Mouse (Mus musculus) limb, embryonic 11.5 days (tissue): ENCODE data around the gene Fdx1l. TPM values are rescaled to one million over a fixed set of nuclear protein-coding genes. Genes with fewer than 3 reads are reported as not detected.
"Not testable (repeated sequence)": the region's sequence is repeated elsewhere in the genome, so short reads cannot be mapped to it uniquely, and the experiment has no call there.

Experiments
- ATAC-seq: fragments of 200-750 bp; cut with Nextera tagmentation; 2 replicates; pipeline ENCODE4 v1.8.0; 2017; ENCODE audit warnings: low read depth; ENCODE audit not compliant: insufficient number of reproducible peaks, low FRiP score, low TSS enrichment
- DNase-seq: peaks from one replicate; pipeline ENCODE4 v3.0.0-alpha.2; 2015; ENCODE audit warnings: low spot score
- H3K27ac ChIP-seq: fragments of 300-500 bp; sonication (generic); replicated peaks from 2 replicates; pipeline ENCODE4 v1.5.1; 2014; ENCODE audit warnings: low read depth, mild to moderate bottlenecking, low read length
- H3K27me3 ChIP-seq: fragments of 300-500 bp; sonication (generic); 2 replicates; pipeline ENCODE4 v1.6.1; 2014; ENCODE audit warnings: mild to moderate bottlenecking, low read length, mixed read lengths; ENCODE audit not compliant: control insufficient read depth, insufficient read depth
- H3K36me3 ChIP-seq: fragments of 300-500 bp; sonication (generic); 2 replicates; pipeline ENCODE4 v1.6.1; 2014; ENCODE audit warnings: mild to moderate bottlenecking, low read length, moderate library complexity, mixed read lengths; ENCODE audit not compliant: control insufficient read depth, insufficient read depth
- H3K4me1 ChIP-seq: fragments of 300-500 bp; sonication (generic); 2 replicates; pipeline ENCODE4 v1.6.1; 2014; ENCODE audit warnings: low read length, mixed read lengths; ENCODE audit not compliant: control insufficient read depth, insufficient read depth
- H3K4me2 ChIP-seq: fragments of 300-500 bp; sonication (generic); 2 replicates; pipeline ENCODE4 v1.6.1; 2014; ENCODE audit warnings: low read depth, mild to moderate bottlenecking, moderate library complexity; ENCODE audit not compliant: severe bottlenecking
- H3K4me3 ChIP-seq: fragments of 300-500 bp; sonication (generic); 2 replicates; pipeline ENCODE4 v1.5.1; 2014; ENCODE audit warnings: low read depth, low read length
- H3K9ac ChIP-seq: fragments of 300-500 bp; sonication (generic); 2 replicates; pipeline ENCODE4 v1.6.1; 2014; ENCODE audit warnings: mild to moderate bottlenecking, low read length
- H3K9me3 ChIP-seq: fragments of 300-500 bp; sonication (generic); 2 replicates; pipeline ENCODE4 v1.6.1; 2016; ENCODE audit warnings: low read length; ENCODE audit not compliant: control insufficient read depth
- WGBS: fragments of 180-500 bp; shearing (Covaris S2); extraction: QIAGEN DNeasy Blood & Tissue Kit; methylation state at CpG from one replicate; pipeline ENCODE4 v1.1.7; 2014; 5-methylcytosine and 5-hydroxymethylcytosine counted together
- polyA plus RNA-seq: library from polyadenylated mRNA; unstranded; fragments of >200 nt; fragmentation: Nextera tagmentation; extraction: Ambion mirVana; gene quantifications from 2 replicates; pipeline ENCODE4 v1.2.1, GENCODE M21; 2014

The Fdx1l gene
- polyA plus RNA-seq, 1 experiment from 2014 or later = 57.5 TPM

GRCm38 (mm10) chr9:21051578-21051977, 21.8 kb downstream of the Fdx1l start:
- Histone ChIP-seq H3K9ac (no peak overlapping the region), H3K4me1 (no peaks in the 10 kb centered on the region), H3K4me2 (no peak overlapping the region), H3K27me3 (no peaks in the 10 kb centered on the region), H3K4me3 (no peak overlapping the region), H3K36me3 (no peaks in the 10 kb centered on the region), H3K27ac (no peak overlapping the region), H3K9me3 (no peaks in the 10 kb centered on the region)
- DNase-seq (no peak), ATAC-seq (no peak)
- WGBS = 61% methylated on average over 10 of the region's 10 CpGs

- no peaks in the 10 kb centered on the region for H3K9me3 ChIP-seq
- no peaks in the 10 kb centered on the region for H3K4me1 ChIP-seq
- H3K9ac ChIP-seq = no peak overlapping the region
- H3K27ac ChIP-seq = no peak overlapping the region
- H3K4me2 ChIP-seq = no peak overlapping the region
- WGBS = 81% methylated on average over 3 of the region's 3 CpGs
- no peak overlapping the region for H3K4me3 ChIP-seq
- H3K27me3 ChIP-seq = peaks cover 1% of the 10 kb centered on the region; the same call in 1 of the 2 replicates
- ATAC-seq (no peak), DNase-seq (no peak)
- H3K36me3 ChIP-seq = no peaks in the 10 kb centered on the region
Measured at GRCm38 (mm10) chr9:21045235-21045634, 28.2 kb downstream of the Fdx1l start.

GRCm38 (mm10) chr9:21044785-21045184, 28.6 kb downstream of the Fdx1l start:
- not testable (repeated sequence) for H3K4me2 ChIP-seq, H3K9me3 ChIP-seq, ATAC-seq, H3K4me3 ChIP-seq, H3K4me1 ChIP-seq, H3K9ac ChIP-seq, DNase-seq, H3K27ac ChIP-seq, H3K36me3 ChIP-seq, H3K27me3 ChIP-seq
- 61% methylated on average over 1 of the region's 1 CpGs for WGBS

- DNase-seq (no peak), ATAC-seq (no peak)
- H3K4me2 ChIP-seq = no peak overlapping the region
- H3K9me3 ChIP-seq = no peaks in the 10 kb centered on the region
- H3K36me3 ChIP-seq = no peaks in the 10 kb centered on the region
- H3K27ac ChIP-seq = no peak overlapping the region
- peaks cover 12% of the 10 kb centered on the region for H3K27me3 ChIP-seq
- 85% methylated on average over 4 of the region's 4 CpGs for whole genome bisulfite sequencing
- H3K9ac ChIP-seq = no peak overlapping the region
- H3K4me3 ChIP-seq = no peak overlapping the region
- H3K4me1 ChIP-seq = no peaks in the 10 kb centered on the region
Measured at GRCm38 (mm10) chr9:21043563-21043962, 29.9 kb downstream of the Fdx1l start.

- H3K36me3 ChIP-seq = no peaks in the 10 kb centered on the region
- no peak overlapping the region for H3K4me2 ChIP-seq
- no peak overlapping the region for H3K9ac ChIP-seq
- ATAC-seq (no peak), DNase-seq (no peak)
- H3K4me3 ChIP-seq = no peak overlapping the region
- H3K27ac ChIP-seq = no peak overlapping the region
- H3K27me3 ChIP-seq = peaks cover 35% of the 10 kb centered on the region
- WGBS = 52% methylated on average over 4 of the region's 4 CpGs
- H3K9me3 ChIP-seq = no peaks in the 10 kb centered on the region
- H3K4me1 ChIP-seq = peaks cover 8% of the 10 kb centered on the region
Measured at GRCm38 (mm10) chr9:21041308-21041707, 32.1 kb downstream of the Fdx1l start.

- WGBS = 75% methylated on average over 3 of the region's 3 CpGs
- Histone ChIP-seq H3K27ac (no peak overlapping the region), H3K27me3 (peaks cover 50% of the 10 kb centered on the region), H3K4me1 (peaks cover 10% of the 10 kb centered on the region), H3K9me3 (no peaks in the 10 kb centered on the region), H3K9ac (no peak overlapping the region), H3K4me3 (no peak overlapping the region), H3K4me2 (no peak overlapping the region), H3K36me3 (no peaks in the 10 kb centered on the region)
- DNase-seq = no peak
- ATAC-seq = no peak
Measured at GRCm38 (mm10) chr9:21039779-21040178, 33.6 kb downstream of the Fdx1l start.

- no peak overlapping the region for H3K27ac ChIP-seq
- H3K4me2 ChIP-seq = peak overlapping the region; percentile 66
- no peaks in the 10 kb centered on the region for H3K36me3 ChIP-seq
- peak overlapping the region; percentile 34 for H3K4me3 ChIP-seq
- peaks cover 72% of the 10 kb centered on the region for H3K27me3 ChIP-seq
- no peaks in the 10 kb centered on the region for H3K9me3 ChIP-seq
- H3K9ac ChIP-seq = peak overlapping the region; percentile 55
- H3K4me1 ChIP-seq = peaks cover 24% of the 10 kb centered on the region
- ATAC-seq = no peak
- 3% methylated on average over 31 of the region's 31 CpGs for WGBS
- peak; percentile 50 for DNase-seq
Measured at GRCm38 (mm10) chr9:21037481-21037891, 35.9 kb downstream of the Fdx1l start.

GRCm38 (mm10) chr9:21036666-21037065, 36.7 kb downstream of the Fdx1l start:
- WGBS = 3% methylated on average over 22 of the region's 22 CpGs
- H3K4me1 ChIP-seq = peaks cover 24% of the 10 kb centered on the region

GRCm38 (mm10) chr9:21036161-21036560, 37.3 kb downstream of the Fdx1l start:
- H3K9ac ChIP-seq = no peak overlapping the region
- H3K9me3 ChIP-seq = no peaks in the 10 kb centered on the region
- WGBS = 7% methylated on average over 20 of the region's 20 CpGs
- no peak overlapping the region for H3K4me2 ChIP-seq
- peaks cover 25% of the 10 kb centered on the region for H3K4me1 ChIP-seq
- no peak overlapping the region for H3K4me3 ChIP-seq
- H3K36me3 ChIP-seq = no peaks in the 10 kb centered on the region
- DNase-seq = no peak
- no peak for ATAC-seq
- H3K27me3 ChIP-seq = peaks cover 82% of the 10 kb centered on the region
- H3K27ac ChIP-seq = no peak overlapping the region

More at GRCm38 (mm10) chr9:21036666-21037065, 36.7 kb downstream of the Fdx1l start:
- Histone ChIP-seq H3K27ac (no peak overlapping the region), H3K9ac (no peak overlapping the region), H3K36me3 (no peaks in the 10 kb centered on the region), H3K9me3 (no peaks in the 10 kb centered on the region), H3K4me2 (no peak overlapping the region), H3K4me3 (no peak overlapping the region), H3K27me3 (peaks cover 80% of the 10 kb centered on the region)
- DNase-seq (peak; percentile 43), ATAC-seq (no peak)
